Mouse (Mus musculus): Measurements from ENCODE around the gene Cul4a. TPM values are rescaled to one million over a fixed set of nuclear protein-coding genes. Genes with fewer than 3 reads are reported as not detected.

Cul4a gene
- polyA plus RNA-seq, 1 experiment, result 34.4 TPM

- Histone ChIP-seq H3K36me3 (ENCODE audit: control insufficient read depth, insufficient read depth, low read length) (peaks cover 5% of the 10 kb centered on the region; the same call in 1 of the 2 replicates), H3K27me3 (replicated peaks; ENCODE audit: control insufficient read depth, insufficient read depth, low read length) (no peaks in the 10 kb centered on the region), H3K4me3 (ENCODE audit: insufficient read depth, low read depth, low read length) (no peak overlapping the region), H3K4me1 (ENCODE audit: control insufficient read depth, insufficient read depth, low read length) (no peaks in the 10 kb centered on the region), H3K27ac (ENCODE audit: insufficient read depth, low read depth, low read length) (no peak overlapping the region)
- WGBS, result 93% methylated on average over 6 of the region's 6 CpGs
- no peak for DNase-seq
- no peak for TF ChIP-seq POLR2A (IDR thresholded peaks at IDR 0.05; ENCODE audit: low read depth, low read length)
- TF ChIP-seq CTCF (conservative IDR thresholded peaks at IDR 0.05; ENCODE audit: insufficient read depth, insufficient read length, low read depth, low read length), result no peak
Observed at GRCm38 (mm10) chr8:13139641-13140182, 34.3 kb downstream of the Cul4a start.

- Histone ChIP-seq H3K4me1 (ENCODE audit: control insufficient read depth, insufficient read depth, low read length) (no peaks in the 10 kb centered on the region), H3K27ac (ENCODE audit: insufficient read depth, low read depth, low read length) (no peak overlapping the region), H3K4me3 (ENCODE audit: insufficient read depth, low read depth, low read length) (no peak overlapping the region), H3K36me3 (ENCODE audit: control insufficient read depth, insufficient read depth, low read length) (peaks cover 3% of the 10 kb centered on the region; the same call in 1 of the 2 replicates), H3K27me3 (replicated peaks; ENCODE audit: control insufficient read depth, insufficient read depth, low read length) (no peaks in the 10 kb centered on the region)
- TF ChIP-seq POLR2A (IDR thresholded peaks at IDR 0.05; ENCODE audit: low read depth, low read length) (no peak), CTCF (conservative IDR thresholded peaks at IDR 0.05; ENCODE audit: insufficient read depth, insufficient read length, low read depth, low read length) (no peak)
- 91% methylated on average over 5 of the region's 5 CpGs for WGBS
- DNase-seq, result no peak
Observed at GRCm38 (mm10) chr8:13141681-13142080, 36.3 kb downstream of the Cul4a start.

DNA sequence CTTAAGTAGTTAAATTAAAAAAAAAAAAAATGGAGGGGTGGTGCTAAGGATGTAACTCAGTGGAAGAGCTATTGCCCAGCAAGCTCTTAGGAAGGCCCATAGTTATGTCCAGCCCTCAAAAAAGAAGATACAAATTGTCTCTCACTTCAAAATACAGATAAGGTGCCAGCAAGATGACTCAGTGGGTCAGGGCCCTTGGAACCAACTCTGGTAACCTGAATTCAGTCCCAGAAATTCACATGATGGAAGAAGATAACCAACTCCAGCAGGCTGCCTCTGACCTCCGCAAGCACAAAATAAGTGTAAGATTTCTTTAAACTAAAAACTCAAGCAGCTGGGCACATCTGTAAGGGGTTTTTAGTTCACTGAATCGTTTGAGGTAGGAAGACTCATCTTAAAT, 43.1 kb downstream of the Cul4a start:
- DNase-seq, result no peak
- no peak overlapping the region for H3K27ac ChIP-seq (ENCODE audit: insufficient read depth, low read depth, low read length)
- 81% methylated on average over 2 of the region's 2 CpGs for WGBS
- H3K4me1 ChIP-seq (ENCODE audit: control insufficient read depth, insufficient read depth, low read length), result no peaks in the 10 kb centered on the region
- no peak overlapping the region for H3K4me3 ChIP-seq (ENCODE audit: insufficient read depth, low read depth, low read length)
- H3K27me3 ChIP-seq (replicated peaks; ENCODE audit: control insufficient read depth, insufficient read depth, low read length), result no peaks in the 10 kb centered on the region
- TF ChIP-seq POLR2A (IDR thresholded peaks at IDR 0.05; ENCODE audit: low read depth, low read length) (no peak), CTCF (conservative IDR thresholded peaks at IDR 0.05; ENCODE audit: insufficient read depth, insufficient read length, low read depth, low read length) (no peak)
- H3K36me3 ChIP-seq (ENCODE audit: control insufficient read depth, insufficient read depth, low read length), result 0 out of 2 replicates have a peak, but pooled peaks cover 1% of the 10 kb centered on the region

- H3K4me3 ChIP-seq (ENCODE audit: insufficient read depth, low read depth, low read length), result no peak overlapping the region
- no peaks in the 10 kb centered on the region for H3K27me3 ChIP-seq (replicated peaks; ENCODE audit: control insufficient read depth, insufficient read depth, low read length)
- H3K4me1 ChIP-seq (ENCODE audit: control insufficient read depth, insufficient read depth, low read length), result no peaks in the 10 kb centered on the region
- 0 out of 2 replicates have a peak, but pooled peaks cover 1% of the 10 kb centered on the region for H3K36me3 ChIP-seq (ENCODE audit: control insufficient read depth, insufficient read depth, low read length)
- 100% methylated on average over 2 of the region's 2 CpGs for WGBS
- TF ChIP-seq POLR2A (IDR thresholded peaks at IDR 0.05; ENCODE audit: low read depth, low read length) (no peak), CTCF (conservative IDR thresholded peaks at IDR 0.05; ENCODE audit: insufficient read depth, insufficient read length, low read depth, low read length) (0 out of 2 replicates have a peak, but pooled peaks have one; percentile 21)
- DNase-seq, result no peak
- no peak overlapping the region for H3K27ac ChIP-seq (ENCODE audit: insufficient read depth, low read depth, low read length)
Observed at GRCm38 (mm10) chr8:13149287-13149686, 43.9 kb downstream of the Cul4a start.

DNA sequence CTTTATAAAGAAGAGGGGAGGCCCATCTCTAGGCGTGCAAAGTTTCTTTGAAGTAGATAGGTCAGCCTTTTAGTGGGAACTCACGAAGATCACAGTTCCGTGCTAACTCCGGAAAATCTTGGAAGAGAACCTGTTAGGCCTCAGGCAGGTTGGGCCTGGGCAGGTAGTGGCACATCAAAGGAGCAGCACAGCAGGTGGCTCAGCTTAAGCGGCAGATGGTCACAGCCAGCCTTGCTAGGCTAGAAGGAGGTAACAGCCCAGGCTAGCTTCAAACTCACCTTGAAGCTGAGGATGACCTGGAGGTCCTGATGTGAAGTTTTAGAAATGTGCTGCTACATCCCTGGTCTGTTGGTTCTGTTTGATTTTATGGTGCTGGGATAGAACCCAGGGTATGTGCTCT, 44.4 kb downstream of the Cul4a start:
- Histone ChIP-seq H3K4me3 (ENCODE audit: insufficient read depth, low read depth, low read length) (no peak overlapping the region), H3K36me3 (ENCODE audit: control insufficient read depth, insufficient read depth, low read length) (0 out of 2 replicates have a peak, but pooled peaks cover 1% of the 10 kb centered on the region), H3K4me1 (ENCODE audit: control insufficient read depth, insufficient read depth, low read length) (no peaks in the 10 kb centered on the region), H3K27me3 (replicated peaks; ENCODE audit: control insufficient read depth, insufficient read depth, low read length) (no peaks in the 10 kb centered on the region), H3K27ac (ENCODE audit: insufficient read depth, low read depth, low read length) (no peak overlapping the region)
- TF ChIP-seq CTCF (conservative IDR thresholded peaks at IDR 0.05; ENCODE audit: insufficient read depth, insufficient read length, low read depth, low read length) (no peak), POLR2A (IDR thresholded peaks at IDR 0.05; ENCODE audit: low read depth, low read length) (no peak)
- DNase-seq, result no peak
- WGBS, result 73% methylated on average over 5 of the region's 5 CpGs

DNA sequence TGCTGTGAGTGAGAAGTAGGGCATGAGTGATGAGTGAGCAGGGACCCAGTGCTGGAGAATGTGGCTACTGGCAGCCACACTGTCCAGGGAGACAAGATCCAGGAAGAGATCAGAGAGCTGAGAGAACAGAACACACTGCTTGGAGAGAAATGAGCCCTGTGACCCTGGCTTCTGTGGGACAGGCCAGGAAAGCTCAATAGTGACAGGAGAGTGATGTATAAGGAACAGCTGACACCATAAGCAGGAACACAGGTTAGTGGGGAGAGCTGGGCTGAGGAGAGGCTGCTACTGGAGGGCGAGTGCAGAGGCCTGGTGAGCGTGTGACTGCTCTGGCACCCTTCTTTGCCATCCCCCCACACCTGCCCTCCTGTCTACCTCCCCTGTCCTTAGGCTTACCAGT, 45.5 kb downstream of the Cul4a start:
- WGBS, result 96% methylated on average over 2 of the region's 2 CpGs
- Histone ChIP-seq H3K4me1 (ENCODE audit: control insufficient read depth, insufficient read depth, low read length) (no peaks in the 10 kb centered on the region), H3K36me3 (ENCODE audit: control insufficient read depth, insufficient read depth, low read length) (0 out of 2 replicates have a peak, but pooled peaks cover 1% of the 10 kb centered on the region), H3K27ac (ENCODE audit: insufficient read depth, low read depth, low read length) (no peak overlapping the region), H3K27me3 (replicated peaks; ENCODE audit: control insufficient read depth, insufficient read depth, low read length) (no peaks in the 10 kb centered on the region), H3K4me3 (ENCODE audit: insufficient read depth, low read depth, low read length) (no peak overlapping the region)
- DNase-seq, result no peak
- TF ChIP-seq CTCF (conservative IDR thresholded peaks at IDR 0.05; ENCODE audit: insufficient read depth, insufficient read length, low read depth, low read length) (no peak), POLR2A (IDR thresholded peaks at IDR 0.05; ENCODE audit: low read depth, low read length) (no peak)

- 68% methylated on average over 9 of the region's 9 CpGs for WGBS
- H3K27me3 ChIP-seq (replicated peaks; ENCODE audit: control insufficient read depth, insufficient read depth, low read length), result no peaks in the 10 kb centered on the region
- H3K36me3 ChIP-seq (ENCODE audit: control insufficient read depth, insufficient read depth, low read length), result no peaks in the 10 kb centered on the region
- no peak for TF ChIP-seq POLR2A (IDR thresholded peaks at IDR 0.05; ENCODE audit: low read depth, low read length)
- TF ChIP-seq CTCF (conservative IDR thresholded peaks at IDR 0.05; ENCODE audit: insufficient read depth, insufficient read length, low read depth, low read length), result no peak
- DNase-seq, result no peak
- no peak overlapping the region for H3K27ac ChIP-seq (ENCODE audit: insufficient read depth, low read depth, low read length)
- H3K4me1 ChIP-seq (ENCODE audit: control insufficient read depth, insufficient read depth, low read length), result peaks cover 7% of the 10 kb centered on the region
- H3K4me3 ChIP-seq (ENCODE audit: insufficient read depth, low read depth, low read length), result no peak overlapping the region
Observed at GRCm38 (mm10) chr8:13154099-13154498, 48.7 kb downstream of the Cul4a start.
